Mouse (Mus musculus) fat pad, adult 2 months (tissue): ENCODE results near the gene Bcam.
A peak's percentile ranks its signal among the peaks of the same experiment; 100 is the strongest.

ENCODE experiments used
- DNase-seq: peaks from one replicate; pipeline ENCODE4 v3.0.0-alpha.2; 2011; ENCODE audit warnings: low read depth, low spot score; ENCODE audit errors: extremely low read depth

The Bcam gene

DNA sequence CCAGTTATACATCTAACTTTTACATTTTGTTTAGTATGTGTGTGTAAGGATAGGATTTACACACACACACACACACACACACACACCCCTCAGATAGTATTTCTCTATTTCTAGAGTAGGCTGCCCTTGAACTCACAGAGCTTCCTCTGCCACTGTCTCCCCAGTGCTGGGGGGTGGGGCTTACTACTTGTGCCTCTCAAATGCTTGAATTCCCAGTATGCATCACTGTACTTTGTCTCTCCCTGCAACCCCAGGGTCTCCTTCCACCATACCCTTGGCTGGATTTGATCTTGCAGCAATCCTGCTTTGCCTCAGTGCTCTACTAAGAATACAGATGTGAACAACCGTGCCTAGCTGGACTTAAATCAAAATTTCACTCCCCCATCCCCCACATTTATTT lies 16.8 kb downstream of the Bcam start:
- DNase-seq: no peak

DNA sequence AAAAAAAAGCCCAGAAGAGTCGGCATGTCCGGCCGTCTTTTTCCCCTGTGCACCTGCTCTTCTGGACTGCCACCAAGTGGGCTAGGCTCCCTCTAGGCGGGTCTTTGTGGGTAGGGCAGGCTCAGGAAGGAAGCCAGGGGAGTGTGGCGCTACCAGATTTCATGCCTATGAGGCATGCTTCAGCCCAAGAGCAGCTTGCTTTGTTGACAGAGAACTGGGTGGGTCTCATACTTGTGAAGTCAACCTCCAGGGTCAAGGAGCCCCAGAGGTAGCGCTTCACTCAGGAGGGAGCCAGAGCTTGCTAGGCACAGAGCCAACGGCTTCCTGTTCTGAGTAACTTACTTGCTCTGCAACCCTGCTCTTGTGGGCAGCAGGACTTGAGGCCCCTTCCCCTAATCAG lies 17.2 kb downstream of the Bcam start:
- no peak for DNase-seq

DNA sequence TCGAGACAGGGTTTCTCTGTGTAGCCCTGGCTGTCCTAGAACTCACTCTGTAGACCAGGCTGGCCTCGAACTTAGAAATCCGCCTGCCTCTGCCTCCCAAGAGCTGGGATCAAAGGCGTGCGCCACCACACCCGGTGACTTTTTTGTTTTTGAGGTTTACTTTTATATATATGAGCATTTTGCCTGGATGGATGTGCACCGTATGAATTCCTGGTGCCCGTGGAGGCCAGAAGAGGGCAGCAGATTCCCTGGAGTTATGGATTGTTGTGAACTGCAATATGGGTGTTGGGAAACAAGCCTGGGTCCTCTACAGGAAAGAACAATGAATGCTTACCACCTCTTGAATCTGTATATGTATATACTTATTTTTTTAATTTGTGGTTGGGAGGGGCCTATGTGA lies 18.2 kb downstream of the Bcam start:
- no peak for DNase-seq

DNA sequence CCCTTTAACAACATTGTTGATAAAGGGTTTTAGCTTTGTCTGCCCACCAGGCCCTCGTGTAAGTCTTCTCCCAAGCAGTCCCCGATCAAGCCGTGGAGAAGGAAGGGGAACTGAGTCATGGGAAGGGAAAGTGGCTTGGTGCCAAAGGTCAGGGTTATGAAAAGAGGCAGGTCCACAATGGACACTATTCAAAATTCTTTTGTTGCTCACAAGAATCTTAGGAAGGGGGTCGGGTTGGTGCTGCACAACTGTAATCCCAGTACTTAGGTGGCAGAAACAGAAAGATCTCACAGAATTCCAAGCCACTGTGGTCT lies 19.8 kb downstream of the Bcam start:
- DNase-seq: no peak

DNA sequence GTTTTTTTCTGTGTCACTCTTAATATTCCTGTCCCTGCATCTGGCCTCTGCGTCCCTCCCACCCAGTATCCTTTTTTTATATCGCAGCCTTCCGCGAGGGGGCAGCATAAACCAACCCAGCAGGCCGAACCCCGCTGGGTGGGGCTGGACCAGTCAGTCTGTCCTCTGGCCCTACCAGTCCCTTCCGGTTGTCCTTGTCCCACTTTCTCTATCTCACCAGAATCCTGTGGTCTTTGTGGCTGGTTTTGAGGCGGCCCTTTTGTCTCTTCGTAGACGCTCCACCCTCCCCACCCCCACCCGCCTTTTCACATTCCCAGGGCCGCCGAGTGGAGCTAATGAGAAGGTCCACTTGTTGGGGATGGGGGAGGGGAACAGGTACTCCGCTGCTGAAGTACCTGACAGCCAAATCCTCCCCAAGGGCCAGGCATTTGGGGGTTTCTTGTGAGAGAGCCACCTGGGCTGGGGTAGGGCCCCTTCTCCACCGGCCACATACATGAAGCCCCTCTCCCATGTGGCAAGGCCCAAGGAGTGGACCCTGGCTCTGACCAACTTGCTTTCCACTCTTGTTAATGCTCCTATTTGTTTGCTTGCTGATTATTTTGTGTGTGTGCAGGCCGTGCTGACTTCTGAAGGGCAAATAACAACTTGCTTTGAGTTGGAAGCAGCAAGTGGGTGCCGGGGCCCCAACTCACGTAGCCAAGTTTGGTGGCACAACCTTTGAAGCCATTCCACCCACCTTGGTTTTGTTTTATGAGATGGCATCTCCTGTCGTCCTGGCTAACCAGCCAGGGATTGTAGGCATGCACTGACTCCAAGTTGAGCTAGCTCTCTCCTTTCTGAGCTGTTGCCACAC lies 20.4 kb downstream of the Bcam start, which contains the start of gene Nectin2:
TSS of gene Nectin2 (minus strand) at position 267 of the 853 bp plus-strand sequence.
- no peak for DNase-seq

DNA sequence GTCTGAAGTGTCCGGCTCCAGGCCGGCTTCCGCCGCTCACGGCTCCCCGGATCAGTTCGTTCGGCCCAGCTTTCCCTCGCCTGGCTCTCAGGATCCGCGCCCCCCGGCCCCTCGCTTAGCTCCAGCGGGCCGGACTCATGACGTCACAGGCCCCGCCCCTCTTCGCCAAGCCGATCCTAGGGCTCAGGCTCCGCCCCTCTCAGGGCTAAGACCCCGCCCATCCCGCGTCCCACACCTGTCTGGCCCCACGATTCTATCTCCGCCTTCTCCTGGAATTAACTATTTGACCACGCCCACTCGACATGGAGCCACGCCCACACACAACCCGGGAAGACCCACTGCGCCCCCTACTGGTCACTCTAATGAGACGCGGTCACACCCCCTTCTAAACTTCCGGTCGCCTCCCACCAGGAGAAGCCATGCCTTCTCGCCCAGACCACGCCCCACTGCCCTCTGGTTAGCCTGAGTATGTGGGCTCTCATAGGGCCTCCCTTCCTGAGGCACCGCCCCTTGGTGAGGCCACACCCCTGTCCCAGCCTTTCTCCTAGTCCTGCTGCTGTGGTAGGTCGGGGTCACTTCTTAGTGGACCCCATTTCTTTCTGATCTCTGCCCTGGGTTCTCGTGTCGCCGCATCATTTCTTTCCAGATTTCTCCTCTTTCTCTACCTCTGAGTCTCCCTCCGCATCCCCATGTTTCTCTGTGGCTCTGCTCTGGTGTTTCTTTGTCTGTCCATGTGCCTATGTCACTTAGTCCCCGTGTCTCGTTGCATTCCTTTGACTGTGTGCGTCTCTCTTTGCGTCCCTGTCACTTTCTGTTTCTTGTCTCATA lies 21.2 kb downstream of the Bcam start:
- peak; percentile 81 for DNase-seq

DNA sequence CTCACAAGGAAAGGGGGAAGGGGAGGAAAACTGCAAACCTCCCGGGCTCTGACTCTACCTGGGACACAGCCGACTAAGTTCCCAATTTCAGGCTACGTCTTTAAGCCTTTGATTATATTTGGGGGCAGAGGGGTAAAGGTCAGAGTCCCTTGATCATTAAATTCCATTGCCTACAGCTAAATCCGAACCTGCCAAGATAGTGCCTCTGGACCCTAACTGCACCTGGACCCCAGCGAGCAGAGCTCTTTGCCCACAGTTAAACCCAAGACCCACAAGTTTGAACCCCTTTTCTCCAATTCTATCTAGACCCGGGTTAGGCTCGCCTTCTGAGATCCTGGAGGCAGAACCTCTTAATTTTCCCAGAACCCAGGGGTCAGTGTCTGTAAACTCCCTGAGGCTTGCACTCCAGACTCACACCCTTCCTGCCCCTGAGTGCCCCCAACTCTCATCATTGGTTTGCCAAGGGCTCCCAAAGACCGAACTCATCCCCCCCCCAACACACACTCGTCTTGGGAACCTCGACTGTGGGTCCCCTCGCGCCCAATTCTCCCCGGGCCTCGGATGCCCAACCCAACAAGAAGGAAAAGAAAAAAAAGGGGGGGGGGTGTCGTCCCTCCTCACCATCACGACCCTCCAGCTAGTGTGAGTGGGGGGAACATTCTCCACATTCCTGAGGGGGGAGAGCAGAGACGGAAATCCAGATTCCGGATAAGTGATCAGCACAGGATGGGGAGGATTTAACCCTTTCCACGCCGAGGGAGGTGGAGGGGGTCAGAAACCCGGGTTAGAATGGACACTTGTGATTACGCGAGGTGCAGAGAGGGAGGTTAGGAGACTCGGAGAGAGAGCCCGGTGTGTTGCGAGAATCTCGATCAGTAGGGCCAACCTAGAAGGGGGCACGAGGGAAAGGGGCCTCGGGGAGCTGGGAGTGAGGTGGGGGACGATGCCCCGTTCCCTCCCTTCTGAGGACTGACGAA lies 22.3 kb downstream of the Bcam start:
- DNase-seq: no peak

DNA sequence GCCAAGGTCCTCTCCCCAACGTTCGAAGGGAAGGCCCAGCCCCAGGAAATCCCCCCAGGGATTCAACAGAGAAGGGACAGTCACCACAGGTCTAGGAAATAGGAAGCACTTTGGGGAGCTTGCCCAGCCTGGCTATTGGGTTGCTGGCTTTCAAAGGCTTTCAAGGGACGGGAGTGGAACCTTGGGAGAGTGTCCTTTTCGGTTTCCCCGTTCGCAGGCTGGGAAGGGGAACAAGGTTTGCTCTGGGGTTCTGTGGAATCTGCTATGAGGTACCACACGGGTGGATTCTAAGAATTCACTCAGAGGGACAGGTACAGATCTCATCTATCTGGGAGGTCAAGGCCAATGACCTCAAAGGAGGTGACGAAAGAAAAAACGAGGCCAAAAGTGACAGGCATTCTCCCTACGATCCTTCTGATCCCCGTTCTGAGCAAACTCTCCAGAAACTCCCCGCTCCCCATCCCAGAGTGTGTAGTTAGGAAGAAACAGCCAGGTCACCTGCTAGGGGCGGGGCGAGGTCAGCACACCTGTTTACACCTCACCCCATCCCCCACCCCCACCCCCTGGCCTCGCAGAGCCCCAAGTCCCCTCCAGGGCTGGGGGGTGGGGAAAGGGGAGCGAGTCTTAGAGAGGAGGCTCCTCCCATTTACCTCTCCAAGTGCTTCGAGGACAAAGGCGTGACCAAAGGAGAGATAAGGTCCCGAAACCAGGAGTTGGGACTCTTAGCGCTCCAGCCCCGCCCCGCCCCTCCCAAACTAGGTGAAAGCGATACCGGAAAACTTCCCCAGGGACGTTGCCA lies 23.2 kb downstream of the Bcam start:
- no peak for DNase-seq

DNA sequence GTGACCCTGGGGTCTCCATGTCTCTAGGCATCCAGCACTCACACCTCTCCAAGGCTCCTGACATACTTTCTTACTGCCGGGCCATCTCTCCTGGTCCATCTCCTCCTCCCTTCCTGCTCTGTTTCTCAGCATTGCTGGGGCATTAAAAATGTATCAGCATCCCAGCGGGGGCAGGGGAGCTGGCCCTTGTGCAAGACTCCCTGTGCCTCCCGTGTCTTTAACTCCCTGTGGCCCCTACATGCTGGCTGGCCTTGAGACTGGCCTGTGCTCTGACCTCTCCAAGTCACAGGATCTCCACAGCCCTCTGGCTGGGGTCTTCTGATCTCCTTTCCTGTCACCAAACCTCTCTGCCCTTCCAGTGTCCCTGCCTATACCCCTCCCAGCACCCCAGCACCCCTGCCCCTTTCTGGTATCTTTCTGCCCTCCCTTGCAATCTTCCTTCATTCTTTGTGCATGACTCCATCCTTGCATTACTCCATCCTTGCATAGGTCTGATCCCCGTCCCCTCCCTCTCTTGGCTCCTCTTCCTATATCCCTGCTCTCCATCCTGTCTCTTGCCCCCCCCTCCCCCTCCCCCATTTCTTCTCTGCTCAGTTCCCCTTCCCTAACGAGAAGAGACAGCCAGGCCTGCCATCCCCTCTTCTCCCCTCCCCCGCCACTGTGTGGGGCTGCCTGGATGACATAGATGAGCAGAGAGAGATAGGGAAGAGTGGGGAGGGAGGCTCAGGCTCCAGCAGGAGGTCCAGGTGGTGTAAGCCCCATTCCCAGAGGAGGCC lies 24.2 kb downstream of the Bcam start:
- no peak for DNase-seq

DNA sequence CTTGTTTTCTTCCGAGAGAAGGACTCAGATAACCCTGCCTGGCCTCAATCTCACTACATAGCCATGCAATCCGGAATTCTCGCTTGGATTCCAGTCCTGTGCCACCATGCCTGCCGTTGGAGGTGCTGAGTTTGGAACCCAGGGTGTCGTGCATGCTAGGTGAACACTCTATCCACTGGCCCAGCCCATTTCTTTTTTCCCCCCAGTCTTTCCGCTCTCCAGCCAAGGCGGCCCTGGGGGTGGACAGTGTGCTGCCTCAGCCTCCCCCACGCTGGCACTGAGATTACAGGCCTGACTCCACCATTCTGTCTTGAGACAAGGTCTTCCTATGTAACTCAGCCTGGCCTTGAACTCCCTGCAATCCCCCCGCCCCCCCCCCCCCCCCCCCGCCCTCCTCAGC lies 24.8 kb downstream of the Bcam start:
- no peak for DNase-seq

DNA sequence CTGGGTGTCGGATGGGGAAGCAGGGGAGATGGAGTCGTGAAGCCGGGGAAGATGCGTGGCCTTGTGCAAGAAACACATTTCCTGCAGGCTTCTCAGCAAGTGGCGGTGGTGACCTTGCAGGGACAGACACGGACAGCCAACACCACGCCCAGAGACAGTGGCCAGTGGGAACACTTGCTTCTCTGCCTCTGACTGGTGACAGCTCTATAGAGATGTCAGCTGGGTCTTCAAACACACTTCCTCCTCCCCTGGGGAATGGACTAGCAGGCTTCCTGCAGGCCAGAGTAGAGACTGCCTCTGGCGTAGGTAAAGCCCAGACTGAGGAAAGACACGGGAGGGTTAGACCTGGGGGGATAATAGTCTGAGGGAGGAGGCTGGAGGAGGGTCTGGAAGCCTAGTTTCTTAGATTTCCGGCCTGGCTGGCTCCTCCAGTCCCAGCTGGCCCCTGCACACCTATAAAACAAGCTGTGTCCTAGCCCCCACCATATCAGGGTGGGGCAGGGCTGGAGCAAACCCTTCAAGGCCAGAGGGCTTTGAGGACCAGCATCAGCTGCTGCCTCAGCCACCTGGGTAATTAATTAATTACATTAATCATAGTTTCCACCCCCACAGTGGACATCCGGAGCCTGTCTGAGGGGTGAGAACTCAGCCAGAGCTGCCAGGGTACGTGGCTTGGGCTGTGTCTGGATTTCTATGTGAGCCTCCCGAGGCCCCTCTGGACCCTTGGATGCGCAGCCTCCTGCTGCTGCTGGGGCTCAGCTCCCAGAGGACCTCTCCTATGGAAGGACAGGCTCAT lies 26.0 kb downstream of the Bcam start:
- DNase-seq: no peak

DNA sequence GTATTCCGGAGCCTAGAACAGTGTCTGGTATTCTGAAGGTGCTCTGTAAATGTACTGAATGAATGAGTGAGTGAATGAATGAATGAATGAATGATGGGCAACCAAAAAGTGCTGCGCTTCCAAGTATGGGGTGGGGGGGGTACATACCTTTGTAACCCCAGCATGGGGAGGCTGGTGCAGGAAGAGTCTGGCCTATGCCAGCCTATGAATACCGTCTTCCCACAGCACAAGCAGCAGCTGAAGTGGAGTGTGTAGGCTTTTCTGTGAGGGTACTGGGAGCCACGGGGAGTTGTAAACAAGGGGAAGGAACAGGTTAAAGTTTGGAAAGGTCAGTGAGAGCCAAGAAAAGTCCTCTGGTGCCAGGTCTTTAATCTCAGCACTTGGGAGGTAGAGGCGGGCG lies 27.0 kb downstream of the Bcam start:
- DNase-seq: no peak

DNA sequence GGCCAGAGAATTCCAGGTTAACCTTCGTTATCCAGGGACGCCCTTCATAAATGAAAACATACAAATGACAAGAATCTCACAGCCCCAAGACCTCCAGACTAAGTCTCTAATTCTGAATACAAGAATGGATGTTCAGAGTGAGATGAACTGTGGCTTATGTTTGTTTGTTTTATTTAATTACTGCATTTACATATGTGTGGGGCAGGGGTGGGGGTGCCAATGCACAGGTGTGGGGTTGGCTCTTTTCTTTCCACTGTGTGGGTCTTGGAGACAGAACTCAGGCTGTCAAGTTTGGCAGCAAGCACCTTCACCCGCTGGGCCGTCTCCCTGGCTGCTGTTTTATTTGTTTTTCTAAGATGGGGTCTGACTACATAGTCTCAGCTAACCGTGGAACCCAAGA lies 28.3 kb downstream of the Bcam start:
- DNase-seq: no peak

DNA sequence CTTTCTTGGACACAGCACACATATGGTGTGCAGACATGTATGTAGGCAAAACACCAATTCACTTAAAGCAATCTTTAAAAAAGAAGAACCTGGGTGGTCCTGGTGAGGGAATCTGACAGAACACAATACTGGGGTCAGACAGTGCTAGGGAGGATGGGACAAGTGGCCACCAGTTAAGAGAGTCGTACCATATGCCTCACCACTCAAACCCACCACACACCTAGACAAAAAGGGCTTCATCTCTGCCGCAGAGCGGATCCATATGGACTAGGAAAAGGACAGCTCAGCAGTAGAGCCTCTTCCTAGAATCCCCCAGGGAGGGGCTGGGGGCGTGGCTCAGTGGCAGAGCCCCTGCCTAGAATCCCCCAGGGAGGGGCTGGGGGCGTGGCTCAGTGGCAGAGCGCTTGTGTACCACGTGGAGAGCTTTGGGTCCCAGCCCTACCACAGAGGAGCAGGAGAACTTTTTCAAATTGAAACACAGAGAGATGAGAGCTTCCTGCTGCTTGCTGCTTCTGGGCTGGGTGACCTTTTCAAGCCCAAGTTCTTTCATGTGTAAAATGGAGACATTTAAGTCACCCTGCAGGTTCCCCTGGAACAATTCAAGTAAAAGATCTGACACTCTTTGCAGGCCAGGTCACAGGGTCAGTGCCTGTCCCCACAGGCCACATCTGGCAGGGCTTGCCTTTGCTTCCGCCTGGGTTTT lies 29.3 kb downstream of the Bcam start:
- DNase-seq: no peak

DNA sequence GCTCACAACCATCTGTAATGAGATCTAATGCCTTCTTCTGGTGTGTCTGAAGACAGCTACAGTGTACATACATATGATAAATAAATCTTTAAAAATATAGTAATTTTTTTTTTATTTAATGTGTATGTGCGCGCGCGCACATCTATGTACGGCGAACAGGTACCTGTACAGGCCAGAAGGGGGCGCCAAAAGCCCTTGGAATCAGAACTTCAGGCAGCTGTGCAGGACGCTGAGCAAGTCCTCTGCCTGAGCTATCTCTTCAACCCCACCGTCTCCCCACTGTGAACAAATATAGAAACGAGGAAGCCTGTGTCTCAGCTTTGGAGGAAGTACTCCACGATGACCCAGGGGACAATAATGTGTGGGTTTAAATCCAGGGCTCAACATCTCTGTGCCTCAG lies 30.5 kb downstream of the Bcam start:
- DNase-seq: no peak

DNA sequence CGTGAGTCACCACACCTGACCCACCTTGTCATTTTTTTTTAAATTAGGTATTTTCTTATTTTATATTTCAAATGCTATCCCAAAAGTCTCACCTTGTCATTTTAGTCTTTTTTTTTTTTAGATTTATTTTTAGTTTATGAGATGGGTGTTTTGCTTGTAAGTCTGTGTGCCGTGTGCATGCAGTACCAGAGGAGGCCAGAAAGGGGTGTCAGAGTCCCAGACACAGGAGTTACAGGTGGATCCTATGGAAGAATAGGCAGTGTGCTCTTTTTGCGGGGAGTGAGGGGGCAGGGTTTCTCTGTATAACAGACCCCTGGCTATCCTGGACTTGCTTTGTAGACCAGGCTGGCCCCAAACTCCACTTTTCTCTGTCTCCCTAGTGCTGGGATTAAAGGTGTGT lies 32.0 kb downstream of the Bcam start:
- DNase-seq: no peak

DNA sequence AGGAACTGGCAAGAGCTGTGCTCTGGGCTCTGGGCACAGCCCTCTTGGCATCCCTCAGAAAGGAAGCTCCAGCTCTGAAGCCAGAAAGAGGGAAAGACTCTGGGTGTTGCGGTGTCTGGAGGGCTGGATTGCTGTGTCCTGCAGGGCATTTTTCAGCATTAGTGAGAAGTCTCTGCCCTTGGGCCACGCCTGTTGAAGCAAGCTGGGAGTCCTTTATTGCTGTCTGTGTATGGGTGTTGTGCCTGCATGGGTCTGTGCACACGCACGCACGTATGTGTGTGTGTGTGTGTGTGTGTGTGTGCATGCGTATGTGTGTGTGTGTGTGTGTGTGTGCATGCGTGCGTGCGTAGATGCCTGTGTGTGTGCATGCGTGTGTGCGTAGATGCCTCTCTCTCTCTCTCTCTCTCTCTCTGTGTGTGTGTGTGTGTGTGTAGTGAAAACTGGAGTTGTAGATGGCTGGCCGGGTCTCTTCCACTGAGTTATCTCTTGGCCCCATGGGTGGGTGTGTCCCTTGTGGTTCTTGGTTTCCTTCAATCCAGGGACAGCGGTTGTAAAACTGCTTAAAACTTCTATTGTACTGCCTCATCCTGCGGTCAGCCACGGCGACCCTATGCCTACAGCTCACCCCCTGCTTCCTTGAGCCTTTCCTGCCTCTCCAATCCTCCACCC lies 34.3 kb downstream of the Bcam start:
- no peak for DNase-seq

DNA sequence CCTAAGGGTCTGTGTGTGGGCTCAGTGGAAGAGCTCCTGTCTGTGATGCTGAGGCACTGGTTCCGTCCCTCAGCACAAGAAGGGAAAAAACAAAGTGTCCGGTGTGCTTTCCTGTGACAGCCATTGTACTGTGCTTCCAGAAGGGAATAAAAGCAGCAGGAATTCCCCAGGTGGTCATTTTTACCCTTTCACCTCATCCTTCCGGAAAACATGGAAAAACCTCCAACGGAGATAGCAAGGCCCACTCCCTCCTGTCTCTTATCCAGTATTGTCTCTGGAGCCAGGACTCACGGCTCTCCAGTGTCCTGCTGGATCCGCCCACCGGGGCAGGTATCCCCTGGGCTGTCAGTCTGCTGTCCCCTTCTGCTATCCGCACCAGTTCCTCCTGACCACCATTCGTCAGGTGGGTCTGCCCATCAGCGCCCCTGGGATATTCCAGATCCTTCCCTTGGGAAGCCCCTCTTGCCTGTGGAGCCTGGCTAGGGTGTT lies 36.6 kb downstream of the Bcam start:
- no peak for DNase-seq
